Mouse (Mus musculus): ENCODE results near the gene Kifc3. TPM values are rescaled to one million over a fixed set of nuclear protein-coding genes. Genes with fewer than 3 reads are reported as not detected.

Kifc3 gene
- polyA plus RNA-seq, 1 experiment from 2014 or later = 17.4 TPM

GRCm38 (mm10) chr8:95080381-95081341, 122.0 kb downstream of the Kifc3 start, which contains the start of gene Katnb1:
Katnb1 (plus strand) TSS chr8:95081186.
- Histone ChIP-seq H3K27ac (peak within 1 kb of the TSS; percentile 76), H3K9ac (peak within 1 kb of the TSS; percentile 89), H3K4me2 (replicated peaks) (peak within 1 kb of the TSS; percentile 81), H3K9me3 (replicated peaks) (no peaks in the 10 kb centered on the region), H3K4me1 (peaks cover 19% of the 10 kb centered on the region), H3K4me3 (peak within 1 kb of the TSS; percentile 87), H3K36me3 (peaks cover 27% of the 10 kb centered on the region), H3K27me3 (peaks cover 11% of the 10 kb centered on the region; the same call in 1 of the 2 replicates)
- under 1% methylated on average over 47 of the region's 47 CpGs for WGBS
- ATAC-seq (ENCODE audit: low FRiP score) = peak; percentile 98

- Histone ChIP-seq H3K4me2 (replicated peaks) (no peak overlapping the region), H3K4me3 (no peak overlapping the region), H3K36me3 (peaks cover 14% of the 10 kb centered on the region), H3K4me1 (peaks cover 19% of the 10 kb centered on the region), H3K27ac (no peak overlapping the region), H3K9ac (no peak overlapping the region), H3K27me3 (peaks cover 11% of the 10 kb centered on the region; the same call in 1 of the 2 replicates), H3K9me3 (replicated peaks) (no peaks in the 10 kb centered on the region)
- no peak for ATAC-seq (ENCODE audit: low FRiP score)
- 89% methylated on average over 4 of the region's 4 CpGs for WGBS
Measured at GRCm38 (mm10) chr8:95079305-95079704, 123.3 kb downstream of the Kifc3 start.

- no peaks in the 10 kb centered on the region for H3K9me3 ChIP-seq (replicated peaks)
- H3K9ac ChIP-seq = no peak overlapping the region
- WGBS = 89% methylated on average over 3 of the region's 3 CpGs
- H3K36me3 ChIP-seq = peaks cover 5% of the 10 kb centered on the region; the same call in 1 of the 2 replicates
- H3K27me3 ChIP-seq = peaks cover 11% of the 10 kb centered on the region; the same call in 1 of the 2 replicates
- H3K4me2 ChIP-seq (replicated peaks) = no peak overlapping the region
- H3K4me3 ChIP-seq = no peak overlapping the region
- H3K27ac ChIP-seq = no peak overlapping the region
- no peak for ATAC-seq (ENCODE audit: low FRiP score)
- peaks cover 15% of the 10 kb centered on the region for H3K4me1 ChIP-seq
Measured at GRCm38 (mm10) chr8:95078055-95078454, 124.6 kb downstream of the Kifc3 start.

- Histone ChIP-seq H3K9me3 (replicated peaks) (no peaks in the 10 kb centered on the region), H3K4me3 (no peak overlapping the region), H3K9ac (no peak overlapping the region), H3K4me2 (replicated peaks) (no peak overlapping the region), H3K36me3 (no peaks in the 10 kb centered on the region), H3K4me1 (no peaks in the 10 kb centered on the region), H3K27me3 (peaks cover 11% of the 10 kb centered on the region; the same call in 1 of the 2 replicates), H3K27ac (no peak overlapping the region)
- WGBS = 84% methylated on average over 17 of the region's 17 CpGs
- ATAC-seq (ENCODE audit: low FRiP score) = no peak
Measured at GRCm38 (mm10) chr8:95076151-95076550, 126.5 kb downstream of the Kifc3 start.

GRCm38 (mm10) chr8:95075504-95075903, 127.1 kb downstream of the Kifc3 start:
- Histone ChIP-seq H3K9me3 (replicated peaks) (no peaks in the 10 kb centered on the region), H3K4me2 (replicated peaks) (no peak overlapping the region), H3K4me1 (no peaks in the 10 kb centered on the region), H3K36me3 (no peaks in the 10 kb centered on the region), H3K4me3 (no peak overlapping the region), H3K9ac (no peak overlapping the region), H3K27ac (no peak overlapping the region), H3K27me3 (peaks cover 11% of the 10 kb centered on the region; the same call in 1 of the 2 replicates)
- WGBS = 76% methylated on average over 3 of the region's 3 CpGs
- ATAC-seq (ENCODE audit: low FRiP score) = no peak

GRCm38 (mm10) chr8:95067582-95067981, 135.0 kb downstream of the Kifc3 start:
- no peak overlapping the region for H3K9ac ChIP-seq
- no peak overlapping the region for H3K4me3 ChIP-seq
- no peak for ATAC-seq (ENCODE audit: low FRiP score)
- no peaks in the 10 kb centered on the region for H3K36me3 ChIP-seq
- H3K27me3 ChIP-seq = no peaks in the 10 kb centered on the region
- no peaks in the 10 kb centered on the region for H3K9me3 ChIP-seq (replicated peaks)
- H3K27ac ChIP-seq = no peak overlapping the region
- WGBS = 45% methylated on average over 3 of the region's 3 CpGs
- no peak overlapping the region for H3K4me2 ChIP-seq (replicated peaks)
- no peaks in the 10 kb centered on the region for H3K4me1 ChIP-seq

GRCm38 (mm10) chr8:95064531-95064930, 138.1 kb downstream of the Kifc3 start:
- Histone ChIP-seq H3K4me2 (replicated peaks) (no peak overlapping the region), H3K27ac (no peak overlapping the region), H3K4me1 (no peaks in the 10 kb centered on the region), H3K9me3 (replicated peaks) (no peaks in the 10 kb centered on the region), H3K4me3 (no peak overlapping the region), H3K36me3 (no peaks in the 10 kb centered on the region), H3K9ac (no peak overlapping the region), H3K27me3 (no peaks in the 10 kb centered on the region)
- ATAC-seq (ENCODE audit: low FRiP score) = no peak
- WGBS = 93% methylated on average over 2 of the region's 2 CpGs

- H3K9ac ChIP-seq = no peak overlapping the region
Measured at GRCm38 (mm10) chr8:95059812-95060533, 142.6 kb downstream of the Kifc3 start.

GRCm38 (mm10) chr8:95058661-95059060, 144.0 kb downstream of the Kifc3 start:
- Histone ChIP-seq H3K27ac (no peak overlapping the region), H3K9me3 (replicated peaks) (no peaks in the 10 kb centered on the region), H3K36me3 (no peaks in the 10 kb centered on the region), H3K4me2 (replicated peaks) (no peak overlapping the region), H3K27me3 (no peaks in the 10 kb centered on the region), H3K4me3 (no peak overlapping the region), H3K9ac (no peak overlapping the region), H3K4me1 (no peaks in the 10 kb centered on the region)
- WGBS = 91% methylated on average over 6 of the region's 6 CpGs
- ATAC-seq (ENCODE audit: low FRiP score) = no peak

More at GRCm38 (mm10) chr8:95059812-95060533, 142.6 kb downstream of the Kifc3 start:
- Histone ChIP-seq H3K4me2 (replicated peaks) (no peak overlapping the region), H3K36me3 (no peaks in the 10 kb centered on the region), H3K4me1 (no peaks in the 10 kb centered on the region), H3K9me3 (replicated peaks) (no peaks in the 10 kb centered on the region), H3K4me3 (no peak overlapping the region), H3K27me3 (no peaks in the 10 kb centered on the region), H3K27ac (no peak overlapping the region)
- WGBS = 73% methylated on average over 6 of the region's 6 CpGs
- no peak for ATAC-seq (ENCODE audit: low FRiP score)

- ATAC-seq (ENCODE audit: low FRiP score) = no peak
- Histone ChIP-seq H3K27me3 (no peaks in the 10 kb centered on the region), H3K4me2 (replicated peaks) (no peak overlapping the region), H3K4me1 (no peaks in the 10 kb centered on the region), H3K9me3 (replicated peaks) (no peaks in the 10 kb centered on the region), H3K9ac (no peak overlapping the region), H3K27ac (no peak overlapping the region), H3K4me3 (no peak overlapping the region), H3K36me3 (no peaks in the 10 kb centered on the region)
- WGBS = 92% methylated on average over 5 of the region's 5 CpGs
Measured at GRCm38 (mm10) chr8:95056414-95056813, 146.2 kb downstream of the Kifc3 start.

GRCm38 (mm10) chr8:95054927-95055510, 147.6 kb downstream of the Kifc3 start, which contains the start of gene Drc7:
Drc7 (plus strand) TSS chr8:95055103.
- WGBS = 21% methylated on average over 2 of the region's 2 CpGs
- no peak within 1 kb of the TSS for H3K4me2 ChIP-seq (replicated peaks)

GRCm38 (mm10) chr8:95054438-95054837, 148.2 kb downstream of the Kifc3 start:
- Histone ChIP-seq H3K36me3 (no peaks in the 10 kb centered on the region), H3K4me1 (no peaks in the 10 kb centered on the region), H3K9me3 (replicated peaks) (no peaks in the 10 kb centered on the region), H3K27me3 (no peaks in the 10 kb centered on the region), H3K27ac (no peak overlapping the region), H3K4me3 (no peak overlapping the region), H3K9ac (no peak overlapping the region), H3K4me2 (replicated peaks) (no peak overlapping the region)
- no peak for ATAC-seq (ENCODE audit: low FRiP score)
- 56% methylated on average over 6 of the region's 6 CpGs for WGBS

More at GRCm38 (mm10) chr8:95054927-95055510, 147.6 kb downstream of the Kifc3 start, which contains the start of gene Drc7:
- Histone ChIP-seq H3K27ac (no peak within 1 kb of the TSS), H3K4me1 (no peaks in the 10 kb centered on the region), H3K36me3 (no peaks in the 10 kb centered on the region), H3K4me3 (no peak within 1 kb of the TSS), H3K27me3 (no peaks in the 10 kb centered on the region), H3K9ac (no peak within 1 kb of the TSS), H3K9me3 (replicated peaks) (no peaks in the 10 kb centered on the region)
- peak; percentile 80 for ATAC-seq (ENCODE audit: low FRiP score)
